Mouse (Mus musculus): ENCODE measurements around the gene Dnah17. TPM values are rescaled to one million over a fixed set of nuclear protein-coding genes. Genes with fewer than 3 reads are reported as not detected.

The Dnah17 gene
- polyA plus RNA-seq, 1 experiment from 2014 or later = 0.19 TPM

DNA sequence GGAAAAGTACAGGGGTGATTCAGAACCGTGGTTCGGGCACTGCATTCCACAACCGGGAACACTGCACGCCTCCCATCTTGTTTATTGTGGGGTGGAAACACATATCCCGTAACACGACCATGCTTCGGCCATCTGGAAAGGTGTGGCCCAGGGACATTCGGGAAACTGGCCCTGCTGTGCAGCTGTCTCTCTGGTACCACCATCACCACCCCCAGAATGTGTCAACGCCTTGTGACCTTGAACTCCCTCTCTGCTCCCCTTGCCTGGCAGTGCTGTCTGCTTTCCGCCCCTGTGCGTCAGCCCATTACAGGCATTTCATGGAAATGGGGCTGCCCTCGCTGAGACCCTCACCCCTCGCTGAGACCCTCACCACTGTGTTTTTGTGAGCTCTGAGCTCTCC lies 96.0 kb downstream of the Dnah17 start:
- H3K4me2 ChIP-seq (ENCODE audit: low read depth, low read length) = no peak overlapping the region
- peaks cover 2% of the 10 kb centered on the region for H3K36me3 ChIP-seq (ENCODE audit: control insufficient read depth, insufficient read depth, low read length)
- H3K4me3 ChIP-seq (ENCODE audit: low read length) = no peak overlapping the region
- H3K4me1 ChIP-seq (replicated peaks; ENCODE audit: control insufficient read depth, insufficient read depth, low read length) = 0 out of 2 replicates have a peak, but pooled peaks cover 2% of the 10 kb centered on the region
- 69% methylated on average over 13 of the region's 13 CpGs for WGBS
- H3K27me3 ChIP-seq (ENCODE audit: control insufficient read depth, insufficient read depth, low read depth, low read length) = no peaks in the 10 kb centered on the region
- peaks cover 4% of the 10 kb centered on the region; the same call in 1 of the 2 replicates for H3K9me3 ChIP-seq (ENCODE audit: control insufficient read depth, low read length)
- no peak for ATAC-seq (ENCODE audit: low read depth)
- no peak overlapping the region for H3K9ac ChIP-seq (ENCODE audit: low read length)
- H3K27ac ChIP-seq (ENCODE audit: low read length) = no peak overlapping the region

DNA sequence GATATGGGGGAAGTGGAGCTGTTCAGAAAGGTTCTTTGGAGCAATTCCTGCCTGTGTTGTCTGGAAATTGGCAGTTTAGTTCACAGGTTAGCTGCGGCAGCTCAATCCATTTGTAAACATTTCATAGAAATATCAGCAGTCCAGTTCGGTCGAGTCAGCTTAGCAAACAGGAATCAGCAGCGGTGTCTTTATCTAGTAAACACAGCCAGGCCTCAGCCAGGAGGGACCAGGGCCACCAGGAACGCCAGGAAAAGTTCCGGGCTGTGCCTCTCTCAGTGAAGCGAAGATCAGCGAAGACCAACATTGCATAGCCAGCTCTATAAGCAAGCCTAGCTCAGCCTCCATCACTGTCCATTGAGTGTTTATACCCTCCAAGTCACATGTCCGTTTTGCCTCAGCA lies 99.3 kb downstream of the Dnah17 start:
- 88% methylated on average over 9 of the region's 9 CpGs for WGBS

DNA sequence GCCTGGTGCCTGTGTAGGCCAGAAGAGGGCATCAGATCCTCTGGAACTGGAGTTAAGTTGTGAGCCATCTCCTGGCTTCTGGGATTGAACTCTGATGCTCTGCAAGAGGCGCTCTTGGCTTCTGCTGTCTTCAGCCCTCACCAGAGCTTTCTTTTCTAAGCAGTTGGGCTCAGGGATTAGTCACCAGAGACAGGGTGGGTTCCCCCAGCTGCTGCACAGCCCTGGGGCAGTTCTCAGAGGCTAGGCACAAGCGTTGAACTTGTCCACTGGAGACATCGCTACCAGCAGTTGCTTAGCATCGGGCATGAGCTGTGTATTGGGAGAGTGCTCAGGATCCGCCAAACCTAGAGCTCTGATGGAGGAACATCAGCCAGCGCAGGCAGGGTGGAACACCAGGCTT lies 101.3 kb downstream of the Dnah17 start:
- 87% methylated on average over 6 of the region's 6 CpGs for WGBS
- no peak for ATAC-seq (ENCODE audit: low read depth)
- Histone ChIP-seq H3K36me3 (ENCODE audit: control insufficient read depth, insufficient read depth, low read length) (peaks cover 2% of the 10 kb centered on the region), H3K27me3 (ENCODE audit: control insufficient read depth, insufficient read depth, low read depth, low read length) (no peaks in the 10 kb centered on the region), H3K27ac (ENCODE audit: low read length) (no peak overlapping the region), H3K9me3 (ENCODE audit: control insufficient read depth, low read length) (peaks cover 4% of the 10 kb centered on the region; the same call in 1 of the 2 replicates), H3K4me1 (replicated peaks; ENCODE audit: control insufficient read depth, insufficient read depth, low read length) (no peaks in the 10 kb centered on the region), H3K4me2 (ENCODE audit: low read depth, low read length) (no peak overlapping the region), H3K4me3 (ENCODE audit: low read length) (no peak overlapping the region), H3K9ac (ENCODE audit: low read length) (no peak overlapping the region)

More for the DNA sequence above, 99.3 kb downstream of the Dnah17 start:
- Histone ChIP-seq H3K9me3 (ENCODE audit: control insufficient read depth, low read length) (peaks cover 4% of the 10 kb centered on the region; the same call in 1 of the 2 replicates), H3K9ac (ENCODE audit: low read length) (no peak overlapping the region), H3K27me3 (ENCODE audit: control insufficient read depth, insufficient read depth, low read depth, low read length) (no peaks in the 10 kb centered on the region), H3K4me3 (ENCODE audit: low read length) (no peak overlapping the region), H3K27ac (ENCODE audit: low read length) (no peak overlapping the region), H3K4me2 (ENCODE audit: low read depth, low read length) (no peak overlapping the region), H3K4me1 (replicated peaks; ENCODE audit: control insufficient read depth, insufficient read depth, low read length) (no peaks in the 10 kb centered on the region), H3K36me3 (ENCODE audit: control insufficient read depth, insufficient read depth, low read length) (peaks cover 2% of the 10 kb centered on the region)
- no peak for ATAC-seq (ENCODE audit: low read depth)

DNA sequence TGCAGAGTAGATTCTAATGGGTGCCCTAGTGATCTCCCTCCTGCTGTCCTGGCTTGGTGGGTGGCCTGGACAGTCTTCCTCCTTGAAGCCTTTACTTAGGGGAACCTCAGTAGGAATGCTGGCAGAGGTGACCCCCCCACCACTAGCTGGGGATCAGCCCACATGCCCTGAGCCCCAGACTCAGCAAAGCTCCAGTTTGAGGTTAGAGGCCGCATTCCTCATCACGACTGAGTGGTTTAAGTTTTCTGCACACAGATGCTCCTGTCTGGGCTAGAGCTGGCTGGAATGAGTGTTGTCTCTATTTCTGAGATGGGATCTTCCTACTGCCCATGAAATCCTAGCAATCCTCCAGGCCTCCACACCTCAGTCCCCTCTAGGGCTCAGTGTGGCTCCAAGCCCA lies 106.3 kb downstream of the Dnah17 start:
- 41% methylated on average over 2 of the region's 2 CpGs for WGBS
- Histone ChIP-seq H3K9ac (ENCODE audit: low read length) (no peak overlapping the region), H3K4me1 (replicated peaks; ENCODE audit: control insufficient read depth, insufficient read depth, low read length) (no peaks in the 10 kb centered on the region), H3K9me3 (ENCODE audit: control insufficient read depth, low read length) (no peaks in the 10 kb centered on the region), H3K36me3 (ENCODE audit: control insufficient read depth, insufficient read depth, low read length) (peaks cover 5% of the 10 kb centered on the region; the same call in 1 of the 2 replicates), H3K27me3 (ENCODE audit: control insufficient read depth, insufficient read depth, low read depth, low read length) (no peaks in the 10 kb centered on the region), H3K4me3 (ENCODE audit: low read length) (no peak overlapping the region), H3K27ac (ENCODE audit: low read length) (no peak overlapping the region), H3K4me2 (ENCODE audit: low read depth, low read length) (no peak overlapping the region)
- no peak for ATAC-seq (ENCODE audit: low read depth)

DNA sequence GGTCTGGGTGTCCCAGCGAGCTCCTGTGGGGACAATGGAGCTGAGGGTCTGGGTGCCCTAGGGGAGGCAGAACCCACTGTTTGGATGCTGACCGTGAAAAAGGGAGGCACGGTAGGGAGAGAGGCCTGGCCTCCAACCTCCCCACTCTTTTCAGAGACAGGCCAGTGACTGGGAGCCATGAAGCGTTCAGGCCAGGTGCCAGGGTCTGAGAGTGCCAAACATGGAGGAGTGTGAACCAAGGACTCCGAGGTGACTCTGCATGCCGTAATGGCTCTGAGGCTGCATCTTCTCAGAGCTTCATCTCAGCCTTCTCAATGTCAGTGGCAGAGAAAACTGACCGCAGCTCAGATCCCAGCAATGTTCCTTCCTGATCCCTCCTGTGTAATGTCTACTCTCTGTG lies 107.0 kb downstream of the Dnah17 start:
- 91% methylated on average over 7 of the region's 7 CpGs for WGBS
- Histone ChIP-seq H3K9ac (ENCODE audit: low read length) (no peak overlapping the region), H3K4me3 (ENCODE audit: low read length) (no peak overlapping the region), H3K27ac (ENCODE audit: low read length) (no peak overlapping the region), H3K4me2 (ENCODE audit: low read depth, low read length) (no peak overlapping the region), H3K4me1 (replicated peaks; ENCODE audit: control insufficient read depth, insufficient read depth, low read length) (no peaks in the 10 kb centered on the region), H3K36me3 (ENCODE audit: control insufficient read depth, insufficient read depth, low read length) (peaks cover 5% of the 10 kb centered on the region; the same call in 1 of the 2 replicates), H3K9me3 (ENCODE audit: control insufficient read depth, low read length) (no peaks in the 10 kb centered on the region), H3K27me3 (ENCODE audit: control insufficient read depth, insufficient read depth, low read depth, low read length) (no peaks in the 10 kb centered on the region)
- no peak for ATAC-seq (ENCODE audit: low read depth)

DNA sequence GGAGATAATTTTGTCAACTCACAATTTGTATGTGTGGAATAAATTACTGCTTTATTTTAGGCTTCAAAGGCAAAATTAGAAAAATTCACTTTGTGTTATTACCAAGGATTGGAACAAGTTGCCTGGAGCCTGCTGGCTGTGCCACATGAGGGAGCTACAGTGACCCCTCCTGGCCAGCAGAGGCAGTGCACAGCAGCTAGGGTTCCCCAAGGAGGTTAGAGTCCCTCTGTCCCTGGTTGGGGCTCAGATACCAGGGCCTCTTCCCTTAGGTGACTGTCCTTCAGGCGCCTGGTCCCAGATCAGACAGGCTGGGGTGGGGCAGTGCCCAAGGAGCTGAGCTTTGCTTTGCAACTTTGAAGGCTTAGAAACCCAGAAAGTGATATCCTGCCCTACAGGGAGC lies 108.6 kb downstream of the Dnah17 start:
- peak; percentile 15; the same call in 1 of the 2 replicates for ATAC-seq (ENCODE audit: low read depth)
- no peaks in the 10 kb centered on the region for H3K9me3 ChIP-seq (ENCODE audit: control insufficient read depth, low read length)
- WGBS = 33% methylated on average over 1 of the region's 1 CpGs
- no peaks in the 10 kb centered on the region for H3K4me1 ChIP-seq (replicated peaks; ENCODE audit: control insufficient read depth, insufficient read depth, low read length)
- H3K4me2 ChIP-seq (ENCODE audit: low read depth, low read length) = no peak overlapping the region
- no peak overlapping the region for H3K27ac ChIP-seq (ENCODE audit: low read length)
- H3K9ac ChIP-seq (ENCODE audit: low read length) = no peak overlapping the region
- no peaks in the 10 kb centered on the region for H3K27me3 ChIP-seq (ENCODE audit: control insufficient read depth, insufficient read depth, low read depth, low read length)
- peaks cover 11% of the 10 kb centered on the region; the same call in 1 of the 2 replicates for H3K36me3 ChIP-seq (ENCODE audit: control insufficient read depth, insufficient read depth, low read length)
- H3K4me3 ChIP-seq (ENCODE audit: low read length) = no peak overlapping the region

- 89% methylated on average over 4 of the region's 4 CpGs for WGBS
- Histone ChIP-seq H3K4me1 (replicated peaks; ENCODE audit: control insufficient read depth, insufficient read depth, low read length) (no peaks in the 10 kb centered on the region), H3K36me3 (ENCODE audit: control insufficient read depth, insufficient read depth, low read length) (peaks cover 11% of the 10 kb centered on the region; the same call in 1 of the 2 replicates), H3K9me3 (ENCODE audit: control insufficient read depth, low read length) (no peaks in the 10 kb centered on the region), H3K4me2 (ENCODE audit: low read depth, low read length) (no peak overlapping the region), H3K4me3 (ENCODE audit: low read length) (no peak overlapping the region), H3K9ac (ENCODE audit: low read length) (no peak overlapping the region), H3K27me3 (ENCODE audit: control insufficient read depth, insufficient read depth, low read depth, low read length) (no peaks in the 10 kb centered on the region), H3K27ac (ENCODE audit: low read length) (no peak overlapping the region)
- no peak for ATAC-seq (ENCODE audit: low read depth)
Measured at GRCm38 (mm10) chr11:118018328-118018727, 112.1 kb downstream of the Dnah17 start.

DNA sequence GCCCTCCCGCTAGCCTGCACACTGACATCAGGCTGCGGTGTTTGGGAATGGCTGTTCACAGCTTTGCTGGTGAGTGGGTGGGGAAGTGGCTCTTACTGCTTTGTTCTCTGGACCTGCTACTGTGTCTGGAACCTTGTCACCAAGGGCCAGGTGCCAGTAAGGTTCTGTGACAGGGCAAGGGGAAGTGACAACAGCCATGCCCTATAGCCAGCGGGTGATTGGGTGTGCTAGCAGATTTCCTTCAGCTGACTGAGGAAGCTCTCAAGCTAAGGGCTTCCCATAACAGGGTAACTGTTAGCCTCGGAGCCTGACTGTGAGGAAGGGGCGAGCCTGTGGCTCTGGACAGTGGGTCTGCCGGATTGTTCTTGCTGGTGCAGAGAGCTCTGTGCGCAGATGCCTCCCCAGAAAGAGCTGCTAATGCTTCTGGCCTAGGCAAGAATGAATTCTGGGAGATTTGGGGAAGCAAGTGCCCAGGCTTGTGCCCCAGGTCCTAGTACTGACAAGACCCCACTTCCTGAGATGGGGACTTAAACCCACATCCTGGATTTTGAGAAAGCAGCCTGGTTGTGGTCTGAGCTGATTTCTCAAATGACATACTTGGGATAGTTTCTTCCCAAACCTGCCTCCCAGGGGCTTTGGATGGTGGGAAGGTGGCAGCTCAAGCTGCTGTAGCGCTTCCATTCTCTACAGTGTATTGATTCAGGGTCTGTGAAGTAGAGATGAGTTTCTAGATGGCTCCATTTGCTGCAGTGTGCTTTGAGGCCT lies 114.9 kb downstream of the Dnah17 start:
- Histone ChIP-seq H3K9ac (ENCODE audit: low read length) (no peak overlapping the region), H3K27me3 (ENCODE audit: control insufficient read depth, insufficient read depth, low read depth, low read length) (no peaks in the 10 kb centered on the region), H3K27ac (ENCODE audit: low read length) (no peak overlapping the region), H3K9me3 (ENCODE audit: control insufficient read depth, low read length) (no peaks in the 10 kb centered on the region), H3K4me1 (replicated peaks; ENCODE audit: control insufficient read depth, insufficient read depth, low read length) (no peaks in the 10 kb centered on the region), H3K36me3 (ENCODE audit: control insufficient read depth, insufficient read depth, low read length) (peaks cover 9% of the 10 kb centered on the region; the same call in 1 of the 2 replicates), H3K4me3 (ENCODE audit: low read length) (no peak overlapping the region), H3K4me2 (ENCODE audit: low read depth, low read length) (no peak overlapping the region)
- 86% methylated on average over 8 of the region's 8 CpGs for WGBS
- ATAC-seq (ENCODE audit: low read depth) = no peak

DNA sequence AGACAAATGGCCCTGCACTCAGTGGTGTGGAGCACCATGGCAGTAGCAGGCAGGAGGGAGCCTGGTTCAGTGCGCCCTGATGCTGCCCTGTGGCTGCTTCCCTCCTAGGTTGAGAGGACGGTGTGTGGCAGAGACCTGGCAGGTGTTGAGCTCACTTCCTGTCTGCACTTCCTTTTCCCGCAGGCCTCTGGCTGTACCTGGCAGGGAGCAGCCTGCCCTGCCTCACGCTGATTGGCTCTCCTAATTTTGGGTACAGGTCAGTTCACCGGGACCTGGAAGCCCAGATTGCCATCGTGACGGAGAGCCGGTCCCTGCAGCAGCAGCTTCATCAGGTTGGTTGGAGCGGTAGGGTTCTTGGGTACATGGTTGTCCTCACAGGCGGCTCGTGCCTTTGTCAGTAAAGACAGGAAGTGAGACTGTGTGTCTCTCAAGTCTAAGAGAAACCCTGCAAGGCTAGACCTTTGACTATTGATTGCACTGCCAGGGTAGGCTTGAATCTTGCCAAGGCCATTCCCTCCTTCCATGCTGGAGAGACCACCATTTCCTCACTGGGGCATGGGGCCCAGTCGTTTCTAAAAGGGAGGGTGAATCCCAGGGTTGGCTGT lies 115.9 kb downstream of the Dnah17 start:
- Histone ChIP-seq H3K27me3 (ENCODE audit: control insufficient read depth, insufficient read depth, low read depth, low read length) (no peaks in the 10 kb centered on the region), H3K4me3 (ENCODE audit: low read length) (no peak overlapping the region), H3K9ac (ENCODE audit: low read length) (no peak overlapping the region), H3K36me3 (ENCODE audit: control insufficient read depth, insufficient read depth, low read length) (peaks cover 9% of the 10 kb centered on the region; the same call in 1 of the 2 replicates), H3K9me3 (ENCODE audit: control insufficient read depth, low read length) (no peaks in the 10 kb centered on the region), H3K27ac (ENCODE audit: low read length) (no peak overlapping the region), H3K4me2 (ENCODE audit: low read depth, low read length) (no peak overlapping the region), H3K4me1 (replicated peaks; ENCODE audit: control insufficient read depth, insufficient read depth, low read length) (peaks cover under 1% of the 10 kb centered on the region; the same call in 1 of the 2 replicates)
- WGBS = 70% methylated on average over 12 of the region's 12 CpGs
- no peak for ATAC-seq (ENCODE audit: low read depth)

Data from lung, embryonic 16.5 days (tissue).